Mouse (Mus musculus): Measurements from ENCODE around the gene Sncg. TPM values are rescaled to one million over a fixed set of nuclear protein-coding genes. Genes with fewer than 3 reads are reported as not detected.
A peak's percentile ranks its signal among the peaks of the same experiment; 100 is the strongest.
"Not testable (repeated sequence)": the region's sequence is repeated elsewhere in the genome, so short reads cannot be mapped to it uniquely, and the experiment has no call there.

Sncg gene
- total RNA-seq, 1 experiment from 2014 or later: not detected

- no peak for ATAC-seq (replicated peaks in 1 of 2; ENCODE audit: insufficient read depth in 1 of 2, low FRiP score in 2 of 2, low TSS enrichment in 1 of 2, low read depth in 1 of 2, poor library complexity in 2 of 2, severe bottlenecking in 2 of 2)
These were observed 871 bp upstream of the Sncg start, which contains the start of gene Mmrn2 for GRCm38 (mm10) chr14:34375415-34375904. TSS of gene Mmrn2 (plus strand) at chr14:34375465.

- no peak for ATAC-seq (replicated peaks in 1 of 2; ENCODE audit: insufficient read depth in 1 of 2, low FRiP score in 2 of 2, low TSS enrichment in 1 of 2, low read depth in 1 of 2, poor library complexity in 2 of 2, severe bottlenecking in 2 of 2)
These were observed 1.0 kb downstream of the Sncg start for GRCm38 (mm10) chr14:34373581-34373980.

GRCm38 (mm10) chr14:34372646-34373045, 1.9 kb downstream of the Sncg start:
- ATAC-seq (replicated peaks in 1 of 2; ENCODE audit: insufficient read depth in 1 of 2, low FRiP score in 2 of 2, low TSS enrichment in 1 of 2, low read depth in 1 of 2, poor library complexity in 2 of 2, severe bottlenecking in 2 of 2): no peak

- ATAC-seq (replicated peaks in 1 of 2; ENCODE audit: insufficient read depth in 1 of 2, low FRiP score in 2 of 2, low TSS enrichment in 1 of 2, low read depth in 1 of 2, poor library complexity in 2 of 2, severe bottlenecking in 2 of 2): no peak
These were observed 2.8 kb downstream of the Sncg start for GRCm38 (mm10) chr14:34371763-34372162.

- ATAC-seq (replicated peaks in 1 of 2; ENCODE audit: insufficient read depth in 1 of 2, low FRiP score in 2 of 2, low TSS enrichment in 1 of 2, low read depth in 1 of 2, poor library complexity in 2 of 2, severe bottlenecking in 2 of 2): no peak
These were observed 3.7 kb downstream of the Sncg start for GRCm38 (mm10) chr14:34370921-34371320.

- no peak for ATAC-seq (replicated peaks in 1 of 2; ENCODE audit: insufficient read depth in 1 of 2, low FRiP score in 2 of 2, low TSS enrichment in 1 of 2, low read depth in 1 of 2, poor library complexity in 2 of 2, severe bottlenecking in 2 of 2)
These were observed 4.4 kb downstream of the Sncg start for GRCm38 (mm10) chr14:34370203-34370602.

GRCm38 (mm10) chr14:34365147-34365507, 9.5 kb downstream of the Sncg start:
- ATAC-seq (replicated peaks in 1 of 2; ENCODE audit: insufficient read depth in 1 of 2, low FRiP score in 2 of 2, low TSS enrichment in 1 of 2, low read depth in 1 of 2, poor library complexity in 2 of 2, severe bottlenecking in 2 of 2): no peak

GRCm38 (mm10) chr14:34364254-34365146, 10.1 kb downstream of the Sncg start:
- not testable (repeated sequence) for ATAC-seq (replicated peaks in 1 of 2; ENCODE audit: insufficient read depth in 1 of 2, low FRiP score in 2 of 2, low TSS enrichment in 1 of 2, low read depth in 1 of 2, poor library complexity in 2 of 2, severe bottlenecking in 2 of 2)

GRCm38 (mm10) chr14:34363490-34364253, 10.9 kb downstream of the Sncg start:
- ATAC-seq (replicated peaks in 1 of 2; ENCODE audit: insufficient read depth in 1 of 2, low FRiP score in 2 of 2, low TSS enrichment in 1 of 2, low read depth in 1 of 2, poor library complexity in 2 of 2, severe bottlenecking in 2 of 2): peak; percentile 68 to 79

- ATAC-seq (replicated peaks in 1 of 2; ENCODE audit: insufficient read depth in 1 of 2, low FRiP score in 2 of 2, low TSS enrichment in 1 of 2, low read depth in 1 of 2, poor library complexity in 2 of 2, severe bottlenecking in 2 of 2): peak; percentile 65 to 76
These were observed 11.7 kb downstream of the Sncg start for GRCm38 (mm10) chr14:34362726-34363445.

GRCm38 (mm10) chr14:34362135-34362534, 12.5 kb downstream of the Sncg start:
- no peak for ATAC-seq (replicated peaks in 1 of 2; ENCODE audit: insufficient read depth in 1 of 2, low FRiP score in 2 of 2, low TSS enrichment in 1 of 2, low read depth in 1 of 2, poor library complexity in 2 of 2, severe bottlenecking in 2 of 2)

GRCm38 (mm10) chr14:34360251-34360650, 14.3 kb downstream of the Sncg start:
- ATAC-seq (replicated peaks in 1 of 2; ENCODE audit: insufficient read depth in 1 of 2, low FRiP score in 2 of 2, low TSS enrichment in 1 of 2, low read depth in 1 of 2, poor library complexity in 2 of 2, severe bottlenecking in 2 of 2): no peak

- ATAC-seq (replicated peaks in 1 of 2; ENCODE audit: insufficient read depth in 1 of 2, low FRiP score in 2 of 2, low TSS enrichment in 1 of 2, low read depth in 1 of 2, poor library complexity in 2 of 2, severe bottlenecking in 2 of 2): no peak
These were observed 14.8 kb downstream of the Sncg start for GRCm38 (mm10) chr14:34359676-34360244.

GRCm38 (mm10) chr14:34357671-34358455, 16.7 kb downstream of the Sncg start:
- ATAC-seq (replicated peaks in 1 of 2; ENCODE audit: insufficient read depth in 1 of 2, low FRiP score in 2 of 2, low TSS enrichment in 1 of 2, low read depth in 1 of 2, poor library complexity in 2 of 2, severe bottlenecking in 2 of 2): no peak

- 0 out of 4 replicates have a peak, but pooled peaks of 1 of the 2 experiments have one; percentile 10 for ATAC-seq (replicated peaks in 1 of 2; ENCODE audit: insufficient read depth in 1 of 2, low FRiP score in 2 of 2, low TSS enrichment in 1 of 2, low read depth in 1 of 2, poor library complexity in 2 of 2, severe bottlenecking in 2 of 2)
These were observed 19.3 kb downstream of the Sncg start, which contains the start of gene Fam25c for GRCm38 (mm10) chr14:34355301-34355700. TSS of gene Fam25c (minus strand) at chr14:34355433.

GRCm38 (mm10) chr14:34354456-34354855, 20.1 kb downstream of the Sncg start:
- no peak for ATAC-seq (replicated peaks in 1 of 2; ENCODE audit: insufficient read depth in 1 of 2, low FRiP score in 2 of 2, low TSS enrichment in 1 of 2, low read depth in 1 of 2, poor library complexity in 2 of 2, severe bottlenecking in 2 of 2)

Data from hematopoietic stem cell, adult 5-6 weeks (primary cell).